38 mouse cellular contexts compared by ENCODE assay signal in the genomic region with DNA sequence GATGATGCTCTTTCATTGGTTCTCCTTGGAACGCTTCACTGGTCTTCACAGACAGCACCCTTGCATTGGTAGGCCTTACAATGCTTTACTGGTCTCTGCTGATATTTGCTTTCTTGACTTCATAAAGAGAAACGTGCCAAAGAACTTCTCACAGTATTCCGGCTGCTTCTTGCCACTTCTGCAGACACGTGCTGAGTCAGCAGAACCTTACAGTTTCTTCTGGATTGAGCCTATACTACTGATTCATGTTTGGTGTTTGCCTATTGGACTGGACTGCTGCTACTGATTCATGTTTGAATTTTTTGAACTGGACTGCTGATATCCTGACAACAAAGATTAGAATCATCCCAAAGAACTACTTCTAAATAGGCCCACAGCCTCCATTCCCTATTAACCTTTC. TPM values are rescaled to one million over a fixed set of nuclear protein-coding genes. Genes with fewer than 3 reads are reported as not detected.
"Had no signal": no experiment of that assay in that cellular context is flagged by ENCODE, and none has a peak within 500 bp of the region (broad histone marks: within the 10 kb centered on the region; RNA-seq: fewer than 3 reads in every experiment).

No protein-coding gene starts in this region.

- H3K36me3 ChIP-seq: embryonic facial prominence, embryonic 10.5 days; embryonic facial prominence, embryonic 12.5 days; embryonic facial prominence, embryonic 13.5 days; embryonic facial prominence, embryonic 15.5 days; forebrain, embryonic 10.5 days; forebrain, embryonic 12.5 days; forebrain, embryonic 15.5 days had no signal

- H3K27ac ChIP-seq: embryonic facial prominence, embryonic 10.5 days; embryonic facial prominence, embryonic 12.5 days; embryonic facial prominence, embryonic 13.5 days; embryonic facial prominence, embryonic 15.5 days; forebrain, embryonic 10.5 days; forebrain, embryonic 12.5 days; forebrain, embryonic 13.5 days; forebrain, embryonic 15.5 days; gastrocnemius, adult 2 months; heart, adult 2 months had no signal

- DNase-seq: cerebellum, adult 9-10 months; cerebellum, adult 9-11 months; cerebellum, postnatal 10 days; cerebellum, postnatal 14 days; cerebellum, postnatal 25 days; cerebellum, postnatal 36 days; embryo, embryonic 11 days; forebrain, postnatal 0 days; gastrocnemius, adult 2 months; gastrocnemius, postnatal 10 days; gastrocnemius, postnatal 14 days; gastrocnemius, postnatal 25 days; gastrocnemius, postnatal 36 days; heart, adult 11 months; heart, adult 18-20 months; heart, adult 2 months had no signal

- H3K27me3 ChIP-seq: embryonic facial prominence, embryonic 12.5 days; embryonic facial prominence, embryonic 13.5 days; embryonic facial prominence, embryonic 15.5 days; forebrain, embryonic 12.5 days; forebrain, embryonic 13.5 days; forebrain, embryonic 15.5 days had no signal

- H3K9me3 ChIP-seq: embryonic facial prominence, embryonic 10.5 days; embryonic facial prominence, embryonic 12.5 days; embryonic facial prominence, embryonic 13.5 days; embryonic facial prominence, embryonic 15.5 days; forebrain, embryonic 10.5 days; forebrain, embryonic 12.5 days; forebrain, embryonic 13.5 days; forebrain, embryonic 15.5 days had no signal

- ATAC-seq: forebrain, embryonic 13.5 days; forebrain, embryonic 14.5 days; forebrain, embryonic 15.5 days; forebrain, embryonic 16.5 days; forebrain, postnatal 0 days had no signal

- H3K4me2 ChIP-seq: embryonic facial prominence, embryonic 12.5 days; embryonic facial prominence, embryonic 13.5 days; embryonic facial prominence, embryonic 15.5 days; forebrain, embryonic 12.5 days; forebrain, embryonic 13.5 days; forebrain, embryonic 15.5 days had no signal

- H3K4me1 ChIP-seq: embryonic facial prominence, embryonic 10.5 days; embryonic facial prominence, embryonic 12.5 days; embryonic facial prominence, embryonic 13.5 days; embryonic facial prominence, embryonic 15.5 days; forebrain, embryonic 10.5 days; forebrain, embryonic 12.5 days; forebrain, embryonic 13.5 days; forebrain, embryonic 15.5 days had no signal

- H3K4me3 ChIP-seq: embryonic facial prominence, embryonic 10.5 days; embryonic facial prominence, embryonic 12.5 days; embryonic facial prominence, embryonic 13.5 days; embryonic facial prominence, embryonic 15.5 days; erythroblast, embryonic 14.5 days; forebrain, embryonic 10.5 days; forebrain, embryonic 12.5 days; forebrain, embryonic 13.5 days; forebrain, embryonic 15.5 days; gastrocnemius, adult 2 months; heart, adult 2 months had no signal

- H3K9ac ChIP-seq: embryonic facial prominence, embryonic 12.5 days; embryonic facial prominence, embryonic 13.5 days; embryonic facial prominence, embryonic 15.5 days; forebrain, embryonic 12.5 days; forebrain, embryonic 13.5 days; forebrain, embryonic 15.5 days; forebrain, postnatal 0 days had no signal

RNA-seq across cellular contexts. Expression of a gene that starts 20.5 kb away (rescaled TPM):
- total RNA-seq: common myeloid progenitor, adult 5-6 weeks; forebrain, postnatal 0 days; gastrocnemius, adult 18-20 months; gastrocnemius, adult 2 months; gastrocnemius, adult 8-10 months; gastrocnemius, postnatal 10 days; gastrocnemius, postnatal 14 days; gastrocnemius, postnatal 25 days; gastrocnemius, postnatal 36 days; granulocyte monocyte progenitor cell, adult 5-6 weeks; heart, adult 18-20 months; heart, adult 8-10 months had no signal
- polyA plus RNA-seq: embryonic facial prominence, embryonic 10.5 days; embryonic facial prominence, embryonic 11.5 days; embryonic facial prominence, embryonic 12.5 days; erythroblast, embryonic 14.5 days; forebrain, embryonic 10.5 days; forebrain, embryonic 11.5 days; forebrain, embryonic 12.5 days; forebrain, embryonic 13.5 days; forebrain, embryonic 14.5 days; forebrain, embryonic 15.5 days; forebrain, embryonic 16.5 days; forebrain, postnatal 0 days; frontal cortex, adult 2 months; gonadal fat pad, adult 2 months; heart, adult 2 months had no signal

RNA-seq across cellular contexts. Expression of a gene that starts 53.5 kb away (rescaled TPM):
- total RNA-seq: common myeloid progenitor, adult 5-6 weeks; forebrain, postnatal 0 days; gastrocnemius, adult 18-20 months; gastrocnemius, adult 2 months; gastrocnemius, adult 8-10 months; gastrocnemius, postnatal 10 days; gastrocnemius, postnatal 14 days; gastrocnemius, postnatal 25 days; gastrocnemius, postnatal 36 days; gastrocnemius, postnatal 4 days; granulocyte monocyte progenitor cell, adult 5-6 weeks; heart, adult 18-20 months; heart, adult 2 months; heart, adult 8-10 months had no signal
- polyA plus RNA-seq: cortical plate, adult 2 months; embryonic facial prominence, embryonic 10.5 days; embryonic facial prominence, embryonic 11.5 days; embryonic facial prominence, embryonic 12.5 days; embryonic facial prominence, embryonic 13.5 days; forebrain, embryonic 10.5 days; forebrain, embryonic 11.5 days; forebrain, embryonic 12.5 days; forebrain, embryonic 13.5 days; forebrain, embryonic 14.5 days; forebrain, embryonic 15.5 days; forebrain, embryonic 16.5 days; forebrain, postnatal 0 days; frontal cortex, adult 2 months; gonadal fat pad, adult 2 months had no signal
